Mouse (Mus musculus) left cerebral cortex, postnatal 10 days (tissue): ENCODE data around the gene Cdk2. TPM values are rescaled to one million over a fixed set of nuclear protein-coding genes. Genes with fewer than 3 reads are reported as not detected.
"Not testable (repeated sequence)": the region's sequence is repeated elsewhere in the genome, so short reads cannot be mapped to it uniquely, and the experiment has no call there.

ENCODE experiments used
- DNase-seq, 2 experiments: peaks; one replicate each; pipeline ENCODE4 v3.0.0; 2021 to 2022; ENCODE audit warnings: low spot score in 2 of 2, mixed read lengths in 1 of 2; ENCODE audit errors: extremely low spot score in 1 of 2
- intact Hi-C: fragments of 180-260 bp; cut with DNase I; formaldehyde crosslinking; loops from one replicate; pipeline ENCODE4 v1.15.1; 2025
- total RNA-seq, 2 experiments: library from RNA; stranded (reverse); gene quantifications; 2 replicates each; pipeline ENCODE4 v1.2.3; 2021

The Cdk2 gene
- total RNA-seq, result 1 to 10 TPM; 4.3 to 4.7 TPM

DNA sequence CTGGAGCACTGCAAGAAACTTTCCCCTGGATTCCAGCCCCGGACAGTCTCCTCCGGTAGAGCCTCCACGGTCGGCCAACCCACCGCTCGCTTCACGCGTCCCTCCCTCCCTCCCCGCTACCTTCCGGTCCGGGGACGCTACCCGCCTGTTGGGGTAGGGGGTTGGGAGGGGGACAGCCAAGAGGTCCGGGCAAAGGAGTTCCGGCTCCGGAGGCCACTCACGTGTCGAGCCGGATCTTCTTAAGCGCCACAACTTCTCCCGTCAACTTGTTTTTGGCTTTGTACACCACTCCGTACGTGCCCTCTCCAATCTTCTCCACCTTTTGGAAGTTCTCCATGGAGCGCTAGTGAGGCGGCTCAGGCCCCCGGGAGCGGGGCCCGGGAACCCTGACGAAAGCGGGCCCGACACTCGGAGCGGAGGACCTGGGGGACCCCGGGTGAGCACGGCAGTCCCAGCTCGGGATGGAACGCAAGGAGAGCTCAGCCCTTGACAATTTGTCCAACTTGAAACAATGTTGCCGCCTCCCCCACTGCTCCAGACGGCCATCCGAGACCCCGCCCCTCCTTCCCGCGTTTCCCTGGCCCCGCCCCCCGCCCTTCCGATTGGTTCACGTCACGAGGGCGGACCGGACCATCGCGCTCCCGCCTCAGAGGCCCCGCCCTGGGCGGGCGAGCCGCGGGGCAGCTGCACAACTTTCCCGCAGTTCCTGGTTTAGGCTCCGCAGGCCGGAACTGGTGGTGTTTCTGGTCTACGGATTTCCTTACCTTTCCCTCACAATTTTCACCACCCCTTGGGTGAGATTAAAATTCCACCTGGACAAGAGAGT, at the start of gene Cdk2:
Gene Cdk2, minus strand, starts transcription at position 541 of the 826 bp plus-strand sequence.
- DNase-seq, result peak; percentile 80 to 96
- intact Hi-C loops, result loop anchor here (5.0 kb wide), 1 partner anchor 38 kb away; the partner anchor contains the start of gene Dgka

DNA sequence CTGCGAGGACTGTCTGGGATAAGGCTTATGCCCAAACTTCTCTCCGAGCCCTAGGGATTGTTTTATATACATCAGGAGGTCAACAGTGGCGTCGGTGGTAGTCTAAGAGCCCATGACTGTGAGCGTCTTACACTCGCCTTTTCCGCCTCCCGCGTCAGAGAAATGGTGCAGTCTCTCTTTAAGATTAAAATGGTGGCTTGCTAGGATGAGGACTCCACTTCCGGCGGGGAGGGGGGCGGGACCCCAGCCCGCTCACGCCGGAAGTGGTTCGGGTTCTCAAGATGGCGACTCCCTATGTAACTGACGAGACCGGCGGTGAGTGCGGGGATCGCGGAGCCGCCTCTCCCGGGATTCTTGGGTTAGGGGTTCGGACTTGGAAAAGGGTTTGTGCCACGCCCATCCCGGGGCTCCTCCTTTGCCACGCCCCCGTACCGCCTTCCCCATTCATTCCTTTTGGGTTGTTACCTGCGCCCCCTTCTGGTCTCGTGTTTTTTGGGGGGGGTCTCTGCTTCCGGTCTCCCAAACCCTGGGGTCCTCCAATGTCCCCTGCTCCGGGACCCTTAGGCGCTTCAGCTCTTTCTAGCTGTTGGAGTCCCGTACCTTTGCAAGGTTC, 43.5 kb upstream of the Cdk2 start:
- DNase-seq, result peak; percentile 71 to 84
- intact Hi-C loops, result loop anchor here (10.0 kb wide), 2 partner anchors 146 to 226 kb away; partner anchors contain the start of gene Gdf11

DNA sequence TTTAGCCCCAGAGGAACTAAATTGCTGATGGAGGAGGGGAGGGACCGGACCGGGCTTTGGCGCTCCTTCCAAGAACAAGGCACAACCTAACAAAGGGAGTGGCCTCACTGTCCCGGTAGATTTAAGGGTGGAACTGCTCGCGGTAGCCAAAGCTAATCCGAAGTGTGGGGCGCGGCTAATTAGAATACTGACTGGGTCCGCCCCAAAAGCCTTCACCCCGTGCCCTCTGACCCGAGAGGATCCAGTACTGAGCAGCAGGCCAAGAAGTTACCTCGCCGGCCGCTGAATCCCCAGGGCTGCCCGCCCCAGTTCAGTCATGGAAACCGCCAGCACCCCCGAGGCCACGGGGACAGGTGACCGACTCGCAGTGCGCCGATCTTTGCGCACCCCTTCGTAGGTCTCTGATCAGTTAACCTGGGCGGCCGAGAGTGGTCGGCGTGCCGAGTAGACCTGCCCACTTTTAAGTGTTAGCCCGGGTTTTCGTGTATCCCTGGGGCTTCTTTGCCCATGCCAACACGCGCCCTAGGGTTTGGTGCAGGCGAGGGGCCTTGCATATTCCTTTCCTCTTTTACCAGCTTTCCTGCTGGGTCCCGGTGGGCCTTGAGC, 42.9 kb upstream of the Cdk2 start, which contains the start of gene Pym1:
Gene Pym1, plus strand, starts transcription at position 244 of the 606 bp plus-strand sequence.
- DNase-seq, result peak; percentile 21 to 79

DNA sequence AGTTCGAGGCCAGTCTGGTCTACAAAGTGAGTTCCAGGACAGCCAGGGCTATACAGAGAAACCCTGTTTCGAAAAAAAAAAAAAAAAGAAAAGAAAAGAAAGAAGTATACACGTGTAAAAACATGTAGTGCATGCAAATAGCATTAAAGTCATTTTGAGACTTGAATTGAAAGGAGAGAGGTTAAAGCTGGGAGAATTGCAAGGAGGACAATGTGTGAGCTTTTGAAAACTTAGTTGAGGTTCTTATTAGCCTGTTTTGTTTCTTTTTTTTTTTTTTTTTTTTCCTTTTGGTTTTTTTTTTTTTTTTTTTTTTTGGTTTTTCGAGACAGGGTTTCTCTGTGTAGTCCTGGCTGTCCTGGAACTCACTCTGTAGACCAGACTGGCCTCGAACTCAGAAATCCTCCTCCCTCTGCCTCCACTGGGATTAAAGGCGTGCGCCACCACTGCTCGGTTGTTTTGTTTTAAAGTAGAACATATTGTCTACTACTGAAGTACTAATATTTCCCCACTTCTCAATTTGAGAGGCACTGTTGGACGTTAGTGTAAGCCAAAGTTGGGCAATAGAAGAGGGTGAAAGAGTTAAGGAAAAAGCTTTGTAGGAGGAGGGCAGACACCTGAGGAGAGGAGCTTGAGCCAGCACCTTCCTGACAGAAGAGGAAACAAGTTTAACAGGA, 42.3 kb upstream of the Cdk2 start:
- no peak for DNase-seq
- intact Hi-C loops, result loop anchor here (10.0 kb wide), 2 partner anchors 148 to 228 kb away; partner anchors contain the start of gene Gdf11

More for the DNA sequence above, 42.9 kb upstream of the Cdk2 start, which contains the start of gene Pym1:
- intact Hi-C loops, result loop anchor here (10.0 kb wide), 2 partner anchors 147 to 227 kb away; partner anchors contain the start of gene Gdf11

DNA sequence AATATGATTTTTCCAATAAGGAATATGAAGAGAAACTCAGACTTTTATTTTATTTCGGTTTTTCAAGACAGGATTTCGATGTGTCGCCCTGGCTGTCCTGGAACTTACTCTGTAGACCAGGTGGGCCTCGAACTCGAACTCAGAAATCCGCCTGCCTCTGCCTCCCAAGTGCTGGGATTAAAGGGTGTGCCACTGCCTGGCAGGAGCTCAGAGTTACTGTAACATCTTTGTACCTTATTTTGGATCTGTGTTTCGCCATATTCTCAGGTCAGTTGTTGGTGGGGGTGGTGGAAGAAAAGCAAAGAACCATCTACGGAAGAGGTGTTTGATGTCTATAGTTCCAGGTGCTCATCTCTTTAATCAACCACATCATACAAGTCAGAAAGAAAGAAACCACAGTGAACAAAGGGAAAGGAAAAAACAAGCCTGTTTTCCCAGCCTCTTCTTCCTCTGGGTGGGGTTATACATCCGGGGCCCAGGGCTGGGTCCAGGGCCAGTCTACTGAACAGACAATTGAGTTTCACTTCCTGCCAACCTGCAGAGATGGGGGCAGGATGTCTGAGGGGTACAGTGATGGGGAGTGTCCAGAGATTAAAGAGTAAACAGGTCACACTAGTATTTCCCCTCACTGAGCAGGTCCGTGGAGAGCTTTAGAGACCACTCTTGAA, 41.2 kb upstream of the Cdk2 start:
- intact Hi-C loops, result loop anchor here (10.0 kb wide), 2 partner anchors 149 to 229 kb away; partner anchors contain the start of gene Gdf11
- DNase-seq, result no peak

DNA sequence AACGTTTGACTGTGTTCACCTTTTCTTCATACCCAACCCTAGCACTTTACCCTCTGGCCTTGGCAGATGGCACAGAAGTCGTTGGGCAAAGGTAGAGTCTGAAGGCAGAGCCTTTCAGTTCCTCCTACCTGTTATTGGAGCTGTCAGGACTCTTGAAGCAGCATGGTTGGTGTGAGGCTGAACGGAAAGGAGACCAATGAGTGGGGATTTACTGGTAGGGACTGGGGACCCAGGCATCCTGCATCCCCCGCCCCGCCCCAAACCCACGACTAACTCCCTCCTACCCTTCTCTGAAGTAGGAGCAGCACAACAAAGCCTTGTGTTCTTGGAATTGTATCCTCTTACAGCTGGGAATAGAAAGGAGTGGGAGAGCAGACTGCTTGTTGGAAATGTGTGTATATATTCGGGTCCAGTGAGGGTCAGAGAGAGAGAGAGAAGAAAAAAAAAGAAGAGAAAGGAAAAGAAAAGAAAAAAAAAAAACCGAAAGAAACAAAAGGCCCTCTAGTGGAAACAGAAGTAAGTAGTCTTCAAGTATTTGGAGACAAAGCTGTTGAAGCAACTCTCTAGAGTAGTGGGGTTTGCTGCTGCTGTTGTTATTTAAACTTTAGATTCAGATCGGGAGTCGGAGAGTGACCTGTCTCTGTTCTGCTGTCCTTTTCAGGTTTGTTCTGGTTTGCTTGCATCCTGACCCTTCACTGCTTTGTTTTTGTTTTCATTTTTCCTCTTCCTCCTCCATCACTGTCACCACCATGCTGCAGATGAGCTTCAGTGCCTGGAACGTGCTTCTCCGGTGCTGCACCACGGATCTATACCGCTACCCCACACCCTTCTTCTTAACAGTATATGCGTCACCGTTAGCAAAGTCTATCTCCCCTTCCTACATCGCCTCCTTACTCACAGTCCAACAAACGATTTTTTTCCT, 40.1 kb upstream of the Cdk2 start, which contains the start of gene Dgka:
Gene Dgka, minus strand, starts transcription at position 176 of the 922 bp plus-strand sequence.
- intact Hi-C loops, result loop anchor here (5.0 to 10.0 kb wide), 3 partner anchors 38 to 230 kb away; partner anchors contain the start of genes Cdk2 and Gdf11
- no peak for DNase-seq

DNA sequence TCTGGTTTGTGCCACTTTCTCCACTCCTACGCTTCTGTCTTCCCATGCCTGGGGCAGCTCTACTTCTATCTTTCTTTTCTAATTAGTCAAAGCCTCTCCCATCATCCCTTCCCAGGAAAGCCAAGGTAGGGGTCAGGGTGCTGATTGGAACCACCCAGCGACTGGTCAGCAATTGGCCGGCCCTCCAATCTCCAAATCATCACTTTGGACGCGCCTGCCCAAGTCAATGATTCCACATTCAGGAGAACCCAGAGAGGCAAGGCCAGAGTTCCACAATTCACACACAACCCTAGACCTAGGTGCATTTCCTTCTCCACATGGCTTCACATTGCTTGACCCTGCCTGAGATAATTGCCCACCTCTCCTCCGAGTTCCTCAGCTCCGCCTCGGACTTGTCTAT, 39.4 kb upstream of the Cdk2 start:
- intact Hi-C loops, result loop anchor here (5.0 to 10.0 kb wide), 3 partner anchors 37 to 231 kb away; partner anchors contain the start of genes Cdk2 and Gdf11
- DNase-seq, result no peak

DNA sequence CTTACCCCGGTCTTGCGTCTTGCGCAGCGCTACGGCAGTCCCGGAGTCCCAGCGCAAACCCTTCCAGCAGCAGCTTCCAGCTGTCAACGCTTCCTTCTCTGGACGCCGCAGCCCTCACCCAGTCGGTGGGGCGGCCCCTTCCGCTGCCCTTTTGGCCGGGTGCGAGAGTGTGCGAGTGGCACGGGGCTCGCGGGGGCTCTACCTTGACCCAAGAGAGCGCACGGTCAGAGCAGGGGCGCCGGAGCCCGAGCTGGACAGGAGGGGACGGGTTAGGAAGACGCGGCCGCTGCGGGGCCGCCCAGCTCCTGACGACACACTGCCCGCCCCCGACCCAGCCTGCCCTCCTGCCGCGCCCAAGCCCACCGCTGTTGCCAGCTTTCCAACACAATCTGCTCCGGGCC, 39.0 kb upstream of the Cdk2 start:
- DNase-seq, result peak; percentile 23 to 66
- intact Hi-C loops, result loop anchor here (5.0 to 10.0 kb wide), 3 partner anchors 36 to 231 kb away; partner anchors contain the start of genes Cdk2 and Gdf11

DNA sequence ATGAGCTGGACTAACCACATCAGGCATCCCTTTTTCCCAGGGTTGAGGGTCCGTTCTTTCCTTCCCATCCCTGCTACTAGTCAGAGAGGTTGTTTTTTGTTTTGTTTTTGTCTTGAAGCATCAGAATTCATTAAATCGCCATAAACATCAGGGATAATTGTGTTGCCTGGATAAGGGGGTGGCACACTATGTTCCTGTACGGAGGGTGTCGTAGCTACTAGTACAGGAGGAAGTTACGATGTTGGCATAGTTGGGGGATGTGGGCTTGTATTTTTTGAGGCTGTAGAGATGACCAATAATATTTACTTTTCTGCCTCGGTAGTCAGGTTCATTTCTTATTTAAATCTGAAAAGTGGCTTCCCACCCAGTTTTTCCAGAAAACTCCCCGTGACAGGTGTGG, 38.4 kb upstream of the Cdk2 start:
- no peak for DNase-seq
- intact Hi-C loops, result loop anchor here (5.0 to 10.0 kb wide), 3 partner anchors 36 to 232 kb away; partner anchors contain the start of genes Cdk2 and Gdf11

DNA sequence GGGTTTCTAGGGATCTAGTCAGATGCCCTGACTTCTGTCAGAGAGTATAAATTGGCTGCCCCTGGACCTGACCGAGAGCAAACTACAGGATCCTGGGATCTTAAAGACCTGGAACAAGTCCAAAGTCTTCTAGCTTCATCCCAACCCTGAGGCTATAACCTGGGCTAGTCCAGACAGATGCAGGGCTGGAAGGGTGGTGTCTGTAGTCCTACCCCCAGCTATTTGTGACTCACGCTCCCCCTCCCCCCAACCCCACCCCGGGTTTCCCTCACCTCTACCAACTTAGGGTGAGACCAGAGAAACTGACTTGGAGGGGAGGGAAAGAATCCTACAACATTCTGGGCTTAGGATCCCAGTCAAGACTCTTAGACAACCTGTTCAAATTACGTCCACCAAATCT, 37.8 kb upstream of the Cdk2 start:
- intact Hi-C loops, result loop anchor here (5.0 to 10.0 kb wide), 3 partner anchors 35 to 232 kb away; partner anchors contain the start of genes Cdk2 and Gdf11
- DNase-seq, result no peak

DNA sequence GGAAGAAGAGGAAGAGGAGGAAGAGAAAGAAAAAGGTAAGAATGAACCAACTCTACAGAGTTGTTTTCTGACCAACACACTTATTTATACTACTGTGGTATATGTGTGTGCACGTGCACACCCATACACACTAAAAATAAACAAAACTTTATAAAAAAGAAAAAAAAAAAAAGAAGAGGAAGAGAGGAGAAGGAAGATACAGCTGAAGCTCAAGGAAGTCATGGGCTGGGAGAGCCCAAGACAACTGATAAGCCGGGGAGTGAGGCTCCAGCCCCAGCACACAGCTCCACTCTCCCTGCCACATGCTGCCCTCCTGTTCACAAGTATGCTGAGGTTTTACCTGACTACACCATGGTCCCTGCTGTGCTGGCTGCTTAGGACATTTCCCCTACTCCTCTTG, 35.5 kb upstream of the Cdk2 start:
- intact Hi-C loops, result loop anchor here (5.0 to 10.0 kb wide), 3 partner anchors 33 to 235 kb away; partner anchors contain the start of genes Cdk2 and Gdf11
- no peak for DNase-seq

DNA sequence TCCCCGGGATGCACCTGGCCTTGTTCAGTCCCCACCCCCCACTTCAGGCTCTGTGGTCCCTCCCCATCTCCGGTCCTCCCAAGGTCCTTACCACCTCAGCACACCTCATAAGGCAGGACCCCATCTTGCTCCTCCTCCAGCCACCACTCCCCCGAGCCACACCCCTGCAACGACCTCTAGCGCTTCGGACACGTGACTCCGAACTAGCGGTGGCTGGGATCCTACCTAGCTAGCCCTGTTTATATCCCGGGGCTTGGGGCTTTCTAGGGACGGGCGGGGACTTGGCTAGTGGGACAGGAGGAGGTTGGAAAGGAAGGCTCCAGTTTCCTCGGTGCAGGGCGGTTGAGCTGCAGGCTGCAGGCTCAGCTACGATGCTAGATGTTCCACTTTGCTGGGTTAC, 32.6 kb upstream of the Cdk2 start:
- no peak for DNase-seq
- intact Hi-C loops, result no loop called here

DNA sequence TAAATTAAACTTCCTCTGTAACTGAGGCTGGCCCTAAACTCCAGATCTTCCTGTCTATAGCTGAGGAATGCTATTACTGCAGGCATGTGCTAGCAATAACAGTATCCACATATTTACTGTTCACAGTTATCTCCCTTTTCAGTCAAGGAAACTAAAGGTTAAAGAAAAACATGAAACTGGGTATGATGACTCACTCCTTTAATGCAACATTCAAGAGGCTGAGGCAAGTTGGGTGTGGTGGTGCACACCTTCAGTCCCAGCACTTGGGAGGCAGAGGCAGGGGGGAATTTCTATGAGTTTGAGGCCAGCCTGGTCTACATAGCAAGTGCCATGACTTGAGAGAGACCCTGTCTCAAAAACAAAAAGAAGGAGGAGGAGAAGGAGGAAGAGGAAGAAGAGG, 27.2 kb upstream of the Cdk2 start:
- intact Hi-C loops, result no loop called here
- no peak for DNase-seq

DNA sequence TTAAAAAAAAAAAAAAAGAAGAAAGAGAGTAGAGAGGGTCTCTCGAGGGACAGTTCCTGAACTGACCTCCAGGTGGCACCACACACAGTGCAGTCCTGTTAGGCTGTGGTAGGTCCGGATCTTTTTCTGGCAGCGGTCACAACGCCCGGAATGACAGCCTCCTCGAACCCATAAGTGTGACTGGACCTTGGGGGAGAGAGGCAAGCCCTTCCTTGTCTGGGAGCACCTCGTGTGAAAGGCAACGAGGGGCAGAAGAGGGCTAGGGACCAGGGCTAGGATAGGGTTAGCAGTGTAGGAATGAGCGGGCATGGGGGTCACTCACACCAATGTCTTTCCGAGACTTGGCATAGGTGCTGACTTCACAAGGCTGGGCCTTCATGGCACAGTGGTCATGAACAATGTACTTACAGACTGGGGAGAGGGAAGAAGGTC, 26.2 kb upstream of the Cdk2 start:
- intact Hi-C loops, result no loop called here
- DNase-seq, result peak; percentile 18 to 82

DNA sequence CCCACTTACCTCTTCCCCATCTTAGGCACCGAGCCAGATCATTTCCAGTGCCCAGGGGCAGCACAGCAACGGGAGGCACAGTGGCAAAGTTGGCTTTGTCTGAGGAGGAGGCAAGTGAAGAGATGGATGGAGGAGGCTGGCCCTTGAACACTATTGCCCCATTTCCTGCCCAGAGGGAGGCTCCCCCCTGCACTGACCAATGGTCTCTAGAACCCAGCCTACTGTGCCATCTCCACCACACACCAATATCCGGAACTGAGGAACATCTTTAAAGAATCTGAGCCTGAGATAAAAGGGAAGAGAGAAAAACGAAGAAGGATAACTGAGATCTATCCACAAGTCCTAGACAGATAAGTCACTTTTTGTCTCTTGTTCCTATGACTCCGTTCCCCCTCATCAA, 23.2 kb upstream of the Cdk2 start:
- no peak for DNase-seq
- intact Hi-C loops, result no loop called here

DNA sequence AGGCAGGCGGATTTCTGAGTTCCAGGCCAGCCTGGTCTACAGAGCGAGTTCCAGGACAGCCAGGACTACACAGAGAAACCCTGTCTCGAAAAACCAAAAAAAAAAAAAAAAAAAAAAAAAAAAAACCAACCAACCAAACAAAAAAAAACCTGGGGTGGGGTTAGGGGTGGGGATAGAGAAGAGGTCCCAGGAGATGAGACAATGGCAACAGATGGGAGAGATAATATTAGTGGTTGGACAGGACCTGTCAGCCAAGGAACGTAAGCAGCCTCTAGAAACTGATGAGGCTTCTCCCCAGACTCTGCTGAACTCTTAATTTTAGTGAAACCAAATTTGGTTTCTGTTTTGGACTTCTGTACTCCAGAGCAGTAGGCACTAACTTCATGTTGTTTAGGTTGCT, 20.6 kb upstream of the Cdk2 start:
- intact Hi-C loops, DNase-seq: not testable (repeated sequence)
